Mouse (Mus musculus) ovary, postnatal 36 days (tissue): ENCODE data around the gene Zmym4.

Experiments
- DNase-seq: peaks from one replicate; pipeline ENCODE4 v3.0.0; 2022; ENCODE audit warnings: low spot score, mixed read lengths

Gene Zmym4

GRCm38 (mm10) chr4:126822891-126823882 lies 144.7 kb downstream of the Zmym4 start:
- no peak for DNase-seq

- DNase-seq: no peak
These were observed 153.1 kb downstream of the Zmym4 start for GRCm38 (mm10) chr4:126814854-126815253.

GRCm38 (mm10) chr4:126813212-126813611 lies 154.7 kb downstream of the Zmym4 start:
- no peak for DNase-seq
